ENCODE assay signal across 9 mouse cellular contexts in the genomic region with DNA sequence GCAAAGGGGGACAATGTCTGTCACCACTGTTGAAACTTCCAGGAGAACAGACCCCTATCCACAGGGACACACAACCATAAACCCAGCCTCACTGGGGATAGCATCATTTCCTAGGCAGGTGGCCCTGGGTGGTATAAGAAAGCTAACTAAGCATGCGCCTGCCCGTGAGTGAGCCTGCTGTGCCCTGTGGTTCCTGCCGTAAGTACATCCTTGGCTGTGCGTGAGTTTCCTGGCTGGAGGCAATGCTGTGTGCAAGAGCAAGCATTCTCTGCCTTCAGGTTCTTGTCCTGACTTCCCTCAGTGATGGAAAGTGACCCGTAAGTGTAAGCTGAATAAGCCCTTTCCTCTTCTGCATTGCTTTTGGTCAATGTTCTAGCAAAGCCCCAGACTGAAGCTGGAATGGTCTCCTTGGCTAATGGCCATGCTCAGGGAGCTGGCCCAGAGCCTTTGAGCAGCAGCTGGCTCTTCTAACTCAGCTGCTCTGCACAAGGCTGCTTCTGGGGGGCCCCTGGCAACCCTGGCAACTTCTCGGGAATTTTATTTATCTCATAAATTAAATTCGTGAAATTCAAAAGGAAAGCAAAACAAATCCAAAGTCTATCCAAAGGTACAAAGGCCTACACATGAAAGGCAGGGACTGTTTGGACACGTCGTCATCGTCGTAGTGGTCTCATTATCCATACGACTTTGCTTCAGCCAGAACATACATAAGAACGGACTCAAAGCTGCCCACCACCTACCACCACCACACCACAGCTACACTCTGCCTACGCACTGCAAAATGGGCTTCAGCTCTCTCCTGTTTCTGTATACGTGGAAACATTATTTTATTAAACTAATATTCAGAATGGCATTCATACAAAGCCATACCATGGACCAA. TPM values are rescaled to one million over a fixed set of nuclear protein-coding genes. Genes with fewer than 3 reads are reported as not detected.
DNase-seq lines count a peak whose midpoint lies in the region; ATAC-seq and TF ChIP-seq lines count a peak whose summit lies in the region.
"Had no signal": no experiment of that assay in that cellular context is flagged by ENCODE, and none has a peak within 500 bp of the region (broad histone marks: within the 10 kb centered on the region; RNA-seq: fewer than 3 reads in every experiment).

No protein-coding gene starts in this region.

- TF ChIP-seq CTCF in kidney, postnatal 0 days (IDR thresholded peaks at IDR 0.05; ENCODE audit: low read depth), result no peak

- H3K4me3 ChIP-seq in kidney, postnatal 0 days (replicated peaks; ENCODE audit: low read depth, low read length), result no peak overlapping the region
- H3K4me3 ChIP-seq in hindbrain, embryonic 13.5 days, result no peak overlapping the region
- H3K4me3 ChIP-seq in midbrain, embryonic 14.5 days (replicated peaks; ENCODE audit: low read depth, low read length), result no peak overlapping the region
- H3K4me3 ChIP-seq: liver, embryonic 15.5 days had no signal

- H3K27me3 ChIP-seq in kidney, postnatal 0 days (ENCODE audit: insufficient read depth, low read length), result no peaks in the 10 kb centered on the region
- 0 out of 2 replicates have a peak, but pooled peaks cover 5% of the 10 kb centered on the region for H3K27me3 ChIP-seq in hindbrain, embryonic 13.5 days
- H3K27me3 ChIP-seq in midbrain, embryonic 14.5 days (ENCODE audit: control insufficient read depth, insufficient read depth, low read length), result no peaks in the 10 kb centered on the region
- H3K27me3 ChIP-seq: liver, embryonic 15.5 days had no signal

- 66% methylated on average over 15 of the region's 15 CpGs for WGBS in kidney, postnatal 0 days
- 44% methylated on average over 15 of the region's 15 CpGs for WGBS in hindbrain, embryonic 13.5 days
- WGBS in midbrain, embryonic 14.5 days, result 45% methylated on average over 15 of the region's 15 CpGs

- no peak overlapping the region for H3K27ac ChIP-seq in kidney, postnatal 0 days
- peak overlapping the region; percentile 20 for H3K27ac ChIP-seq in hindbrain, embryonic 13.5 days
- H3K27ac ChIP-seq in midbrain, embryonic 14.5 days (replicated peaks; ENCODE audit: low read depth, low read length), result 0 out of 2 replicates have a peak overlapping the region, but pooled peaks have one; percentile 10
- H3K27ac ChIP-seq: liver, embryonic 15.5 days had no signal

- no peaks in the 10 kb centered on the region for H3K9me3 ChIP-seq in kidney, postnatal 0 days (replicated peaks; ENCODE audit: low read length)
- H3K9me3 ChIP-seq in hindbrain, embryonic 13.5 days, result no peaks in the 10 kb centered on the region
- H3K9me3 ChIP-seq in midbrain, embryonic 14.5 days (ENCODE audit: control insufficient read depth, low read length), result no peaks in the 10 kb centered on the region
- H3K9me3 ChIP-seq: liver, embryonic 15.5 days had no signal

- H3K9ac ChIP-seq in kidney, postnatal 0 days (ENCODE audit: low read depth, low read length), result no peak overlapping the region
- H3K9ac ChIP-seq in hindbrain, embryonic 13.5 days, result no peak overlapping the region
- no peak overlapping the region for H3K9ac ChIP-seq in midbrain, embryonic 14.5 days (replicated peaks; ENCODE audit: low read length)
- H3K9ac ChIP-seq: liver, embryonic 15.5 days had no signal

- ATAC-seq in kidney, postnatal 0 days (replicated peaks; ENCODE audit: low FRiP score, low read depth), result no peak
- ATAC-seq in hindbrain, embryonic 13.5 days (ENCODE audit: low FRiP score), result peak; percentile 54
- no peak for ATAC-seq in midbrain, embryonic 14.5 days (ENCODE audit: low FRiP score, low TSS enrichment)

- H3K4me2 ChIP-seq in kidney, postnatal 0 days (ENCODE audit: low read length), result no peak overlapping the region
- no peak overlapping the region for H3K4me2 ChIP-seq in hindbrain, embryonic 13.5 days
- no peak overlapping the region for H3K4me2 ChIP-seq in midbrain, embryonic 14.5 days (ENCODE audit: low read length)
- H3K4me2 ChIP-seq: liver, embryonic 15.5 days had no signal

- DNase-seq in cerebellum, adult 9-11 months, result peak; percentile 43
- DNase-seq in cerebellum, adult 9-10 months, result no peak
- peak; percentile 56 for DNase-seq in kidney, postnatal 0 days (ENCODE audit: low spot score)
- no peak for DNase-seq in kidney, adult 9 months
- DNase-seq in midbrain, embryonic 14.5 days, result peak; percentile 62
- no peak for DNase-seq in embryo, embryonic 10 days (ENCODE audit: low spot score)
- no peak for DNase-seq in frontal cortex, postnatal 25 days (ENCODE audit: low spot score in 2 of 2)

- H3K4me1 ChIP-seq in kidney, postnatal 0 days (replicated peaks; ENCODE audit: insufficient read depth, low read length), result peaks cover 17% of the 10 kb centered on the region; the same call in 1 of the 2 replicates
- peaks cover 49% of the 10 kb centered on the region for H3K4me1 ChIP-seq in hindbrain, embryonic 13.5 days (replicated peaks)
- 0 out of 2 replicates have a peak, but pooled peaks cover 6% of the 10 kb centered on the region for H3K4me1 ChIP-seq in midbrain, embryonic 14.5 days (ENCODE audit: control insufficient read depth, insufficient read depth, low read length)
- H3K4me1 ChIP-seq: liver, embryonic 15.5 days had no signal

- H3K36me3 ChIP-seq in kidney, postnatal 0 days (ENCODE audit: insufficient read depth, low read length), result no peaks in the 10 kb centered on the region
- no peaks in the 10 kb centered on the region for H3K36me3 ChIP-seq in hindbrain, embryonic 13.5 days
- no peaks in the 10 kb centered on the region for H3K36me3 ChIP-seq in midbrain, embryonic 14.5 days (ENCODE audit: control insufficient read depth, insufficient read depth, low read length)
- H3K36me3 ChIP-seq: liver, embryonic 15.5 days had no signal

RNA-seq across cellular contexts. Expression of gene Mab21l3, which starts 50.7 kb away (rescaled TPM):
- polyA plus RNA-seq in kidney, postnatal 0 days (2015; fragmentation: Nextera tagmentation; extraction: Ambion mirVana), result 1.0 TPM in 2 replicates
- polyA plus RNA-seq in hindbrain, embryonic 13.5 days (2015; fragmentation: Nextera tagmentation; extraction: Ambion mirVana), result 0.19 and 0.34 TPM in 2 replicates
- polyA plus RNA-seq in midbrain, embryonic 14.5 days (2014; fragmentation: Nextera tagmentation; extraction: Ambion mirVana), result 0.23 TPM in 1 of 2 replicates, not detected in the other
- polyA plus RNA-seq: liver, embryonic 15.5 days had no signal

Comparison
In these comparisons a context has a peak if more than half of its experiments do, and no peak if none do; other contexts are left out.
1. DNase-seq: peak in cerebellum, adult 9-11 months (single experiment), kidney, postnatal 0 days (single experiment) and midbrain, embryonic 14.5 days (single experiment); none in cerebellum, adult 9-10 months (single experiment), kidney, adult 9 months (single experiment), embryo, embryonic 10 days (single experiment) and frontal cortex, postnatal 25 days (0 of 2).